Mouse (Mus musculus): ENCODE results near the gene Depdc1b. TPM values are rescaled to one million over a fixed set of nuclear protein-coding genes. Genes with fewer than 3 reads are reported as not detected.

The Depdc1b gene
- polyA plus RNA-seq, 1 experiment from 2014 or later, result 12.8 TPM

- Histone ChIP-seq H3K9ac (no peak overlapping the region), H3K36me3 (no peaks in the 10 kb centered on the region), H3K4me3 (no peak overlapping the region), H3K27me3 (no peaks in the 10 kb centered on the region), H3K27ac (no peak overlapping the region), H3K4me2 (replicated peaks) (no peak overlapping the region), H3K9me3 (no peaks in the 10 kb centered on the region), H3K4me1 (peaks cover 6% of the 10 kb centered on the region; the same call in 1 of the 2 replicates)
- whole genome bisulfite sequencing, result 68% methylated on average over 6 of the region's 6 CpGs
- no peak for ATAC-seq (ENCODE audit: insufficient number of reproducible peaks, insufficient read depth, low FRiP score, low TSS enrichment)
These were observed 137.2 kb downstream of the Depdc1b start for GRCm38 (mm10) chr13:108453064-108453919.

Other genes starting within 250 kb of the Depdc1b start
- 92.1 and 94.0 TPM in 2 replicates for gene Ndufaf2, start 157.7 kb upstream of the Depdc1b start, polyA plus RNA-seq (2016; fragmentation: Nextera tagmentation; extraction: Ambion mirVana)
- gene Ercc8, start 157.6 kb upstream of the Depdc1b start, polyA plus RNA-seq (2016; fragmentation: Nextera tagmentation; extraction: Ambion mirVana), result 20.8 and 24.2 TPM in 2 replicates
- gene Elovl7, start 101.9 kb upstream of the Depdc1b start, polyA plus RNA-seq (2016; fragmentation: Nextera tagmentation; extraction: Ambion mirVana), result 1.7 and 2.4 TPM in 2 replicates
- gene Pde4d, start 133.6 kb downstream of the Depdc1b start, polyA plus RNA-seq (2016; fragmentation: Nextera tagmentation; extraction: Ambion mirVana), result 20.4 and 20.5 TPM in 2 replicates